Mouse (Mus musculus) lung, postnatal 14 days (tissue): ENCODE measurements at regions not wholly inside any gene's neighbourhood (a gene's known extent, or its start where the extent isn't known, plus 50 kb on each side); places are given as distances from the start of the nearest gene placed in this dataset.

Experiments
- DNase-seq: peaks from one replicate; pipeline ENCODE4 v3.0.0; 2021

GRCm38 (mm10) chr4:80306528-80306927 is 527.4 kb upstream of the Tyrp1 start:
- DNase-seq = no peak

GRCm38 (mm10) chr4:80310620-80311019 is 523.3 kb upstream of the Tyrp1 start:
- DNase-seq = no peak

DNA sequence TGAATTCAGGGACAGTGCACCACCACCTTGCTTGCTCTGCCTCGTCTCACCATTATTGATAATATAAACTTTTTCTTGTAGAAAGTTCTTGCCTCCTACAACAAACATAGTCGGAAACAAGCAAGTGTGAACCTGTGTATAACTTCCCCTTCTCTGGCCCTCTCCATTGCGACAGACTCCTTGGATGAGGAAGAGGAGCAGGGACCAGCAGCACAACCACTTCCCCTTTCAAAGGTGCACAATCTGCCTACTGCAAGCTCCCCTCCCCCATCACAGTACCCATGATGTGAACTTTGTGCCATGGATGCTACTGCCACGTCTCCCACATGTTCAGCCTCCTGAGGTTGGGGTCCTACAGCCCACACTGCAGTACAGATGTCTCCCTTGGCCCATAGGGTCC is 522.8 kb upstream of the Tyrp1 start:
- DNase-seq = peak; percentile 1
